Mouse (Mus musculus) forebrain, embryonic 12.5 days (tissue): ENCODE measurements around the gene Gng12. TPM values are rescaled to one million over a fixed set of nuclear protein-coding genes. Genes with fewer than 3 reads are reported as not detected.
A peak's percentile ranks its signal among the peaks of the same experiment; 100 is the strongest.
"Not testable (repeated sequence)": the region's sequence is repeated elsewhere in the genome, so short reads cannot be mapped to it uniquely, and the experiment has no call there.

Source experiments
- ATAC-seq: fragments of 200-750 bp; cut with Nextera tagmentation; 2 replicates; pipeline ENCODE4 v1.8.0; 2017; ENCODE audit warnings: moderate TSS enrichment; ENCODE audit not compliant: low FRiP score
- H3K27ac ChIP-seq: fragments of 300-500 bp; sonication (generic); 2 replicates; pipeline ENCODE4 v1.5.1; 2016; ENCODE audit warnings: mild to moderate bottlenecking
- H3K27me3 ChIP-seq: fragments of 300-500 bp; sonication (generic); 2 replicates; pipeline ENCODE4 v1.6.1; 2016; ENCODE audit warnings: mild to moderate bottlenecking
- H3K36me3 ChIP-seq: fragments of 300-500 bp; sonication (generic); replicated peaks from 2 replicates; pipeline ENCODE4 v1.6.1; 2016; ENCODE audit warnings: mild to moderate bottlenecking
- H3K4me1 ChIP-seq: fragments of 300-500 bp; sonication (generic); 2 replicates; pipeline ENCODE4 v1.6.1; 2016
- H3K4me2 ChIP-seq: fragments of 300-500 bp; sonication (generic); 2 replicates; pipeline ENCODE4 v1.6.1; 2016; ENCODE audit warnings: mild to moderate bottlenecking, moderate library complexity
- H3K4me3 ChIP-seq: fragments of 300-500 bp; sonication (generic); replicated peaks from 2 replicates; pipeline ENCODE4 v1.5.1; 2016; ENCODE audit warnings: mild to moderate bottlenecking
- H3K9ac ChIP-seq: fragments of 300-500 bp; sonication (generic); 2 replicates; pipeline ENCODE4 v1.6.1; 2016; ENCODE audit warnings: mild to moderate bottlenecking
- H3K9me3 ChIP-seq: fragments of 300-500 bp; sonication (generic); 2 replicates; pipeline ENCODE4 v1.6.1; 2016
- WGBS: fragments of 180-500 bp; shearing (Covaris S2); methylation state at CpG from one replicate; pipeline ENCODE4 v1.1.7; 2016; 5-methylcytosine and 5-hydroxymethylcytosine counted together
- polyA plus RNA-seq: library from polyadenylated mRNA; unstranded; fragments of >200 nt; fragmentation: Nextera tagmentation; extraction: Ambion mirVana; gene quantifications from 2 replicates; pipeline ENCODE4 v1.2.1, GENCODE M21; 2016

Gng12 gene
- polyA plus RNA-seq: 31.8 and 34.4 TPM in 2 replicates

GRCm38 (mm10) chr6:66896119-66896920 lies at the start of gene Gng12:
Gene Gng12 (plus strand): TSS chr6:66896397.
- H3K4me3 ChIP-seq: peak within 1 kb of the TSS; percentile 75
- WGBS: under 1% methylated on average over 64 of the region's 98 CpGs
- ATAC-seq: peak; percentile 93
- H3K36me3 ChIP-seq: no peaks in the 10 kb centered on the region
- H3K27me3 ChIP-seq: peaks cover 6% of the 10 kb centered on the region; the same call in 1 of the 2 replicates
- H3K9me3 ChIP-seq: no peaks in the 10 kb centered on the region
- no peak within 1 kb of the TSS for H3K27ac ChIP-seq
- peak within 1 kb of the TSS; percentile 89 for H3K4me2 ChIP-seq
- H3K9ac ChIP-seq: peak within 1 kb of the TSS; percentile 79
- H3K4me1 ChIP-seq: peaks cover 10% of the 10 kb centered on the region

GRCm38 (mm10) chr6:66848936-66849335 lies 47.3 kb upstream of the Gng12 start:
- Histone ChIP-seq H3K27me3 (no peaks in the 10 kb centered on the region), H3K4me2 (no peak overlapping the region), H3K9ac (no peak overlapping the region), H3K27ac (no peak overlapping the region), H3K4me1 (no peaks in the 10 kb centered on the region), H3K4me3 (no peak overlapping the region), H3K36me3 (no peaks in the 10 kb centered on the region), H3K9me3 (no peaks in the 10 kb centered on the region)
- no peak for ATAC-seq
- WGBS: 61% methylated on average over 4 of the region's 4 CpGs

GRCm38 (mm10) chr6:66856236-66856635 lies 40.0 kb upstream of the Gng12 start:
- Histone ChIP-seq H3K4me2 (no peak overlapping the region), H3K4me1 (no peaks in the 10 kb centered on the region), H3K4me3 (no peak overlapping the region), H3K27ac (no peak overlapping the region), H3K36me3 (no peaks in the 10 kb centered on the region), H3K27me3 (no peaks in the 10 kb centered on the region), H3K9me3 (no peaks in the 10 kb centered on the region), H3K9ac (no peak overlapping the region)
- ATAC-seq: no peak

- no peaks in the 10 kb centered on the region for H3K9me3 ChIP-seq
- no peak overlapping the region for H3K4me3 ChIP-seq
- no peak overlapping the region for H3K27ac ChIP-seq
- no peak overlapping the region for H3K4me2 ChIP-seq
- no peak overlapping the region for H3K9ac ChIP-seq
- no peaks in the 10 kb centered on the region for H3K27me3 ChIP-seq
- H3K36me3 ChIP-seq: no peaks in the 10 kb centered on the region
- H3K4me1 ChIP-seq: no peaks in the 10 kb centered on the region
- no peak for ATAC-seq
- 81% methylated on average over 1 of the region's 1 CpGs for WGBS
These were observed 37.8 kb upstream of the Gng12 start for GRCm38 (mm10) chr6:66858356-66858755.

- no peaks in the 10 kb centered on the region for H3K36me3 ChIP-seq
- no peak overlapping the region for H3K9ac ChIP-seq
- H3K27ac ChIP-seq: no peak overlapping the region
- no peak overlapping the region for H3K4me2 ChIP-seq
- ATAC-seq: no peak
- H3K27me3 ChIP-seq: no peaks in the 10 kb centered on the region
- H3K9me3 ChIP-seq: no peaks in the 10 kb centered on the region
- no peak overlapping the region for H3K4me3 ChIP-seq
- no peaks in the 10 kb centered on the region for H3K4me1 ChIP-seq
These were observed 36.8 kb upstream of the Gng12 start for GRCm38 (mm10) chr6:66859391-66859790.

GRCm38 (mm10) chr6:66864463-66864862 lies 31.7 kb upstream of the Gng12 start:
- H3K9me3 ChIP-seq: no peaks in the 10 kb centered on the region
- H3K27ac ChIP-seq: no peak overlapping the region
- 82% methylated on average over 2 of the region's 2 CpGs for WGBS
- no peak overlapping the region for H3K4me3 ChIP-seq
- no peak for ATAC-seq
- no peaks in the 10 kb centered on the region for H3K27me3 ChIP-seq
- H3K4me1 ChIP-seq: no peaks in the 10 kb centered on the region
- H3K4me2 ChIP-seq: no peak overlapping the region
- H3K36me3 ChIP-seq: no peaks in the 10 kb centered on the region
- no peak overlapping the region for H3K9ac ChIP-seq

- Histone ChIP-seq H3K9ac (no peak overlapping the region), H3K4me2 (no peak overlapping the region), H3K4me3 (no peak overlapping the region), H3K9me3 (no peaks in the 10 kb centered on the region), H3K36me3 (no peaks in the 10 kb centered on the region), H3K4me1 (no peaks in the 10 kb centered on the region), H3K27me3 (no peaks in the 10 kb centered on the region), H3K27ac (no peak overlapping the region)
- 94% methylated on average over 1 of the region's 1 CpGs for WGBS
- ATAC-seq: no peak
These were observed 29.9 kb upstream of the Gng12 start for GRCm38 (mm10) chr6:66866295-66866694.

GRCm38 (mm10) chr6:66877048-66877447 lies 19.1 kb upstream of the Gng12 start:
- not testable (repeated sequence) for H3K9me3 ChIP-seq, ATAC-seq, H3K27me3 ChIP-seq, H3K9ac ChIP-seq, H3K4me1 ChIP-seq, H3K4me3 ChIP-seq, H3K27ac ChIP-seq, H3K36me3 ChIP-seq, H3K4me2 ChIP-seq
- WGBS: 95% methylated on average over 12 of the region's 13 CpGs

GRCm38 (mm10) chr6:66890349-66891158 lies 5.6 kb upstream of the Gng12 start:
- Histone ChIP-seq H3K4me3 (no peak overlapping the region), H3K9ac (no peak overlapping the region), H3K4me2 (no peak overlapping the region), H3K27ac (no peak overlapping the region), H3K9me3 (no peaks in the 10 kb centered on the region), H3K27me3 (peaks cover 6% of the 10 kb centered on the region; the same call in 1 of the 2 replicates), H3K36me3 (no peaks in the 10 kb centered on the region), H3K4me1 (no peaks in the 10 kb centered on the region)
- ATAC-seq: no peak
- WGBS: 88% methylated on average over 3 of the region's 3 CpGs

- peaks cover 6% of the 10 kb centered on the region; the same call in 1 of the 2 replicates for H3K27me3 ChIP-seq
- ATAC-seq: no peak
- no peaks in the 10 kb centered on the region for H3K36me3 ChIP-seq
- H3K27ac ChIP-seq: no peak overlapping the region
- WGBS: 90% methylated on average over 5 of the region's 5 CpGs
- no peak overlapping the region for H3K4me3 ChIP-seq
- H3K4me2 ChIP-seq: no peak overlapping the region
- H3K9me3 ChIP-seq: no peaks in the 10 kb centered on the region
- H3K4me1 ChIP-seq: peaks cover 10% of the 10 kb centered on the region
- H3K9ac ChIP-seq: no peak overlapping the region
These were observed 2.2 kb upstream of the Gng12 start for GRCm38 (mm10) chr6:66893950-66894349.

GRCm38 (mm10) chr6:66894999-66895398 lies 1.2 kb upstream of the Gng12 start:
- Histone ChIP-seq H3K9ac (no peak overlapping the region), H3K27ac (no peak overlapping the region), H3K27me3 (peaks cover 6% of the 10 kb centered on the region; the same call in 1 of the 2 replicates), H3K4me2 (no peak overlapping the region), H3K4me1 (peaks cover 10% of the 10 kb centered on the region), H3K4me3 (no peak overlapping the region), H3K36me3 (no peaks in the 10 kb centered on the region), H3K9me3 (no peaks in the 10 kb centered on the region)
- WGBS: 61% methylated on average over 1 of the region's 1 CpGs
- ATAC-seq: no peak

GRCm38 (mm10) chr6:66896921-66897645 lies 886 bp downstream of the Gng12 start:
- Histone ChIP-seq H3K27ac (no peak overlapping the region), H3K4me1 (peaks cover 10% of the 10 kb centered on the region), H3K9me3 (no peaks in the 10 kb centered on the region), H3K4me3 (peak overlapping the region; percentile 75), H3K9ac (peak overlapping the region; percentile 79), H3K36me3 (no peaks in the 10 kb centered on the region), H3K4me2 (peak overlapping the region; percentile 89), H3K27me3 (peaks cover 6% of the 10 kb centered on the region; the same call in 1 of the 2 replicates)
- no peak for ATAC-seq
- 3% methylated on average over 25 of the region's 25 CpGs for WGBS
